Mouse (Mus musculus): ENCODE measurements at regions not wholly inside any gene's neighbourhood (a gene's known extent, or its start where the extent isn't known, plus 50 kb on each side); places are given as distances from the start of the nearest gene placed in this dataset.

GRCm38 (mm10) chr13:112058218-112058617, 230.0 kb upstream of the Ankrd55 start:
- TF ChIP-seq ZNF384 (IDR thresholded peaks at IDR 0.05; ENCODE audit: low read depth, low read length) (peak; percentile 75), ZC3H11A (IDR thresholded peaks at IDR 0.05; ENCODE audit: borderline replicate concordance, low read depth, low read length) (no peak), MAFK (IDR thresholded peaks at IDR 0.05; ENCODE audit: insufficient read depth, low read depth, low read length) (no peak)

All from ES-E14 (cell line).